Mouse (Mus musculus): ENCODE data around the gene Prss56. TPM values are rescaled to one million over a fixed set of nuclear protein-coding genes. Genes with fewer than 3 reads are reported as not detected.

Prss56 gene
- total RNA-seq, 2 experiments from 2014 or later = not detected

DNA sequence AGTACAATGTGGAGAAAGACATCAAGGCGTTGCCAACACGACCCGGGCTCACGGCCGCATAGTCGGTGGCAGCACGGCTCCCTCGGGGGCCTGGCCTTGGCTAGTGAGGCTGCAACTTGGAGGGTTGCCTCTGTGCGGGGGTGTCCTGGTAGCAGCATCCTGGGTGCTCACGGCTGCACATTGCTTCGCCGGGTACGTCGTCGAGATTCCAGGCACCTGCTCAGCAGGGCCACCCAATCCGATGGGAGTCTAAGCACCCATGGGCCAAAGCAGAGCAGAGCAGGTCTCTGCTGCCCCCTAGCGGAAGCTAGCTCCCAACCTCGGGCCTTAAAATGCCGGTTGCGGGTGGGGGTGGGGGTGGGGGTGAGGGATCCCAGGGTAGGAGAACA, 1.6 kb downstream of the Prss56 start:
- DNase-seq (ENCODE audit: low spot score in 2 of 2) = peak; percentile 41 to 61

DNA sequence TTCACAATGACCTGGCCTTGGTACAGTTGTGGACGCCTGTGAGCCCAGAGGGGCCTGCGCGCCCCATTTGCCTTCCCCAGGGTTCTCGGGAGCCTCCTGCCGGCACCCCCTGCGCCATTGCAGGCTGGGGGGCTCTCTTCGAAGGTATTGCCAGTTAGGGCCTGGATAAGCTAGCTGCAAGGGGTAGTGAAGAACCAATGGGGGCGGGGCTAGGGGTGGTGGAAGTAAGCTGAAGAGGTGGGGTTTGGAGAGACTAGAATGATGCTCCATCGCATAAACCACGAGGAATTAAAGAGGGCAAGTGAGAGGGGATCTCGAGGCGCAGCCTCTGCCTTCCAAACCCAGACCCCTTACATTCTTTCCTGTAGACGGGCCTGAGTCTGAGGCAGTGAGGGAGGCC, 2.4 kb downstream of the Prss56 start:
- no peak for DNase-seq (ENCODE audit: low spot score in 2 of 2)

- DNase-seq (ENCODE audit: low spot score in 2 of 2) = no peak
Measured at GRCm38 (mm10) chr1:87186261-87187036, 3.3 kb downstream of the Prss56 start.

DNA sequence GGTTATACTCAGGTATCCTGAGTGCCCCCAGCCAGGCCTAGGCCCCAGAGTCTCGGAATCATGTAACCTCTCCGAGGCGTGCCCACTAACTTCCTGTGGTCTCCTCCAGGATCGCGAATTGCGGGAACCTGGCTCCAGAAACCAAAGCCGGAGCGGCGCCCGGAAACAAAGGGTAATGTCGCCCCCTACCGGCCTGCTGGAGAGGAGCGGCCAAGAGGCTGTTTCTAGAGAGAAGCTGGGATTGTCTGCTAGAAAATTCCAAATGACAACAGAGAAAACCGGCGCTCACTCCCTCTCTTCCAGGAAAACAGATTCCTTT, 3.9 kb downstream of the Prss56 start:
- DNase-seq (ENCODE audit: low spot score in 2 of 2) = peak; percentile 37 to 45

DNA sequence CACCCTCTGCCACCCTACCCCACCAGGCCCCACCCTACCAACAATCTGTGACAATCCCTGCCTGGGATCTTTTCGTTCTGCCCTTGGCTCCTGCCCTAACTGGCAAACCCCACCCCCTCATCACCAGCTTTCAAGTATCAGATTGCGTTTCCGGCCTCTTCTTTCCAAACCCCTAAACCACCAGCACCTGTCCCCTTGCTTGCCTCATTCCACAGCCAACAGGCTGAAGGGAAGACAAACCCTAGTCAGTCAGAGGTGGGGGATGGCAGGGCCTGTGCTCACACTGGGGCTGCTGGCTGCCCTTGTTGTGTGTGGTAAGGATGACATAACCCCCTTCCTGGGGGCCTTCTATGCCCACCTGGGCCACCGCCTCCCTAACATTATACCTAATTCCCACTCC, 7.3 kb downstream of the Prss56 start, which contains the start of gene Chrnd:
Gene Chrnd, plus strand, starts transcription at position 179 of the 400 bp plus-strand sequence.
- no peak for DNase-seq (ENCODE audit: low spot score in 2 of 2)

DNA sequence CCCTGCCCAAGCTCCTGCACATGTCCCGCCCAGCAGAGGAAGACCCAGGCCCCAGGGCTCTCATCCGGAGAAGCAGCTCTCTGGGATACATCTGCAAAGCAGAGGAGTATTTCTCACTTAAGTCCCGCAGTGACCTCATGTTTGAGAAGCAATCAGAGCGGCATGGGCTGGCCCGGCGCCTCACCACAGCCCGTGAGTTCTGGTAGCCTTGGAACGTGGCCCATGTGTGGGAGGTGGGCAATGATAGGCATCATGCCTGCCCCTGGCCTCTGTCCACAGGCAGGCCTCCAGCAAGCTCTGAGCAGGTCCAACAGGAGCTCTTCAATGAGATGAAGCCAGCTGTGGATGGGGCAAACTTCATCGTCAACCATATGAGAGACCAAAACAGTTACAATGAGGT, 14.2 kb downstream of the Prss56 start:
- no peak for DNase-seq (ENCODE audit: low spot score in 2 of 2)

DNA sequence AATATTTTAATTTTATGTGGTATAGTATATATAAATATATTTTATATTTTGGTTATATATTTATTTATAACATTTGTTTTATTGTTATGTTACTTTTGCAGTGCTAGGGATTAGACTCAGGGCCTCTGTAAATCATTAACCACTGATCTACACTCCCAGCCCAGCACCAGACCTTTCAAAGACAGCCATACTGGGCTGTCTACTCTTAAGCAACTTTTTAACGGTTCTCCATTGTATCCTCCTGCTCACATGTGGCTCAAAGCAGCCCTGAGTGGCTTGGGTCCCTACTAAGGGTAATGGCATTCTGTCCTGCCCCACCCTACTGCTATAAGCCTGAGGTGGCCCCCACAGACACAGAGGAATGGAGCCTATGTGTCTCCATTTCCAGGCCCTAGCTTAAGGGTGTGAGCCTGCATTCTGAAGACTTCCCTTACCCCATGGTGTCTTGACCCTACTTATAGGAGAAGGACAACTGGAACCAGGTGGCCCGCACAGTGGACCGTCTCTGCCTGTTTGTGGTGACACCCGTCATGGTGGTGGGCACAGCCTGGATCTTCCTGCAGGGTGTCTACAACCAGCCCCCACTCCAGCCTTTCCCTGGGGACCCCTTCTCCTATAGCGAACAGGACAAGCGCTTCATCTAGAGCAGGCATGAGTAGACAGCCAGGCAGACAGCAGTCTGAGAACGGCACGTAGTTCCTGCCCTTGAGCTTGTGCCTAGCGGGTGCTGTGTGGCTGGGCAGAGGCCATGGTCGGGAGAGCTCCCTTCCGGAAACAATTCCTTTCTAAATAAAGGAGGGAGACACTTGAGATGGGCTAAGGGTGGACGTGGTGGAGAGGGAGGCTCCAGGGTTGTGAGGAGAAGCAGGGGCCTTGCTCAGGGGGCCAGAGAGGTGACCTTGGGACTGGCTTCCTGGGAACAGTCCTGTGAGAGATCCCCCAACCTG, 15.3 kb downstream of the Prss56 start:
- DNase-seq (ENCODE audit: low spot score in 2 of 2) = no peak

- no peak for DNase-seq (ENCODE audit: low spot score in 2 of 2)
Measured at GRCm38 (mm10) chr1:87200811-87201210, 17.7 kb downstream of the Prss56 start.

GRCm38 (mm10) chr1:87201848-87202247, 18.7 kb downstream of the Prss56 start:
- DNase-seq (ENCODE audit: low spot score in 2 of 2) = no peak

GRCm38 (mm10) chr1:87203779-87204178, 20.7 kb downstream of the Prss56 start:
- DNase-seq (ENCODE audit: low spot score in 2 of 2) = no peak

DNA sequence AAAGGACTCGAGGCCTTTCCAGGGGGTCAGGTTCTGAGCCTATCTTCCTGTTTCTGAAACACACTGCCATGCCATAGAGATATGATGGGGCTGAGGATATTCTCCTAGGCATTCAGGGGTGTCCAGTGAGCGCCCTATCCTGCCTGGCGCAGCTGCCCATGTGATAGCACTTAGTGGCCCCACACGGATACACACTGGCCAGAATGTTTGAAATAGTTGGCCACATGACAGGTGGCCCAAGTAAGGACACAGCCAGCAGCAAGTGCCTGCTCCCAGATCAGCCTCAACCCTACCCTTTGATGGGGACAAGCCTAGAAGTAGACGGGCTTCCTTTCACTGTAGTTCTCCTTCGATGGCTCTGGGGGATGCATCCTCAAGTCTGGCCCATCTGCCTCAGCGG, 21.4 kb downstream of the Prss56 start, which contains the start of gene Chrng:
Gene Chrng, plus strand, starts transcription at position 193 of the 400 bp plus-strand sequence.
- DNase-seq (ENCODE audit: low spot score in 2 of 2) = no peak

GRCm38 (mm10) chr1:87205038-87205437, 21.9 kb downstream of the Prss56 start:
- no peak for DNase-seq (ENCODE audit: low spot score in 2 of 2)

- no peak for DNase-seq (ENCODE audit: low spot score in 2 of 2)
Measured at GRCm38 (mm10) chr1:87205502-87205901, 22.4 kb downstream of the Prss56 start.

DNA sequence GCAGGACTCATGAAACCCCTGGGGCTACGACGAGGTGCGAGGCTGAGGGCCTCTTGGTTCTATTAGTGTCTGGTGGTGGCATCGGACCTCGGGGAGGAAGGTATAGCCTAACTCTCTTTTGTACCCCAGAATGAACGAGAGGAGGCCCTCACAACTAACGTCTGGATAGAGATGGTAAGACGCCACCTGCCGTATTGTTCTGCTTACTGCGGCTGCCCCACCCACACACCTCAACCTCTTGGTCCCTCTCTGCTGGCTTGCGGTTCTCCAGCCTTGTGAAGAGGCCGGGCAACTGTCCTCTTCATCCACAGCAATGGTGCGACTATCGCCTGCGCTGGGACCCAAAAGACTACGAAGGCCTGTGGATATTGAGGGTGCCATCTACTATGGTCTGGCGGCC, 23.2 kb downstream of the Prss56 start:
- DNase-seq (ENCODE audit: low spot score in 2 of 2) = no peak

GRCm38 (mm10) chr1:87211431-87211830, 28.3 kb downstream of the Prss56 start:
- DNase-seq (ENCODE audit: low spot score in 2 of 2) = no peak

DNA sequence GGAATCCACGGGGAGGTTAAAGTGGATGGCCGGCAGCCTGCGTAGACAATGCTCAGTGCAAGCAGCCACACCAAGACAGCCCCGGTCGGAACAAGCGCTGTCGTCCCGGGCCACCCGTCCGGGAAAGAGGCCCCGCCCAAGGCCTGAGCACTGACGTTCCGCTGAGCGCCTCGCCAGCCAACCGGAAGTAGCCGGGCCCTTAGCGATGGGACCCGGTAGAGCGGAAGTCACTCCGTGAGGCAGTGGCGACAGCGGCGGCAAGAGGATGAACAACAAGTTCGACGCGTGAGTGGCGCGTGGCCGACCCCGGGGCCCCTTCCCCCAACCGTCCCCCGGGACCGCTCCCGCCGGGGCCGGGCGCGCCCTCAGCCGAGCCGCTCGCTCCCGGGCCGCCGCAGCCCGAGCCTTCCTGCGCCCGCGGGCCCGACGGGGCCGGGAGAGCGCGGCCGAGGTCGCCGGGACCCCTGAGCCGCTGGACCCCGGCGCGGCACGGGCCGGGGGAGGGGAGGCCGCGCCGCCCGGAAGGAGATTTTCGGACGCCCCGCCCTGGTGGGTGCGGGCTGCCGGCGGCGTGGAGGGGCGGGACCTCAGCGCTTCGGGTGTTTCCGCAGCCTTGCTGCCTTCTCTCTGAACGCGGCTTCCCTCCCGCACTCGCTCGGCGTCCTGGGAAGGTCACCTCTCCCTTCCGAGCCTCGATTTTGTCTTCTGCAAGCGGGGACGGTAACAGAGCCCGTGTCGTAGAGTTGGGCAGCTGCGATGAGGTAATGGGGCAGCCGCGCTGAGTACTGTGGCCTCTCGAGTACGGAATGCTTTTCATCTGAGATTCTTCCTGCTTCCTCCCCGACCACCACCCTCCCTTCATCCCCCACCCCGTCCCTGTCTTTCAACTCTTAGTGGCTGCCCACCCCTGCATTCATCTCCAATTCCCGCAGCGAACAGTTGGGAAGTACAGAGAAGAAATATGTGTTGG, 30.9 kb downstream of the Prss56 start, which contains the start of gene Eif4e2:
Gene Eif4e2, plus strand, starts transcription at position 180 of the 970 bp plus-strand sequence.
- DNase-seq (ENCODE audit: low spot score in 2 of 2) = peak; percentile 86 to 87

- no peak for DNase-seq (ENCODE audit: low spot score in 2 of 2)
Measured at GRCm38 (mm10) chr1:87214748-87215147, 31.6 kb downstream of the Prss56 start.

- DNase-seq (ENCODE audit: low spot score in 2 of 2) = no peak
Measured at GRCm38 (mm10) chr1:87217938-87218337, 34.8 kb downstream of the Prss56 start.

- DNase-seq (ENCODE audit: low spot score in 2 of 2) = no peak
Measured at GRCm38 (mm10) chr1:87225739-87226138, 42.6 kb downstream of the Prss56 start.

DNA sequence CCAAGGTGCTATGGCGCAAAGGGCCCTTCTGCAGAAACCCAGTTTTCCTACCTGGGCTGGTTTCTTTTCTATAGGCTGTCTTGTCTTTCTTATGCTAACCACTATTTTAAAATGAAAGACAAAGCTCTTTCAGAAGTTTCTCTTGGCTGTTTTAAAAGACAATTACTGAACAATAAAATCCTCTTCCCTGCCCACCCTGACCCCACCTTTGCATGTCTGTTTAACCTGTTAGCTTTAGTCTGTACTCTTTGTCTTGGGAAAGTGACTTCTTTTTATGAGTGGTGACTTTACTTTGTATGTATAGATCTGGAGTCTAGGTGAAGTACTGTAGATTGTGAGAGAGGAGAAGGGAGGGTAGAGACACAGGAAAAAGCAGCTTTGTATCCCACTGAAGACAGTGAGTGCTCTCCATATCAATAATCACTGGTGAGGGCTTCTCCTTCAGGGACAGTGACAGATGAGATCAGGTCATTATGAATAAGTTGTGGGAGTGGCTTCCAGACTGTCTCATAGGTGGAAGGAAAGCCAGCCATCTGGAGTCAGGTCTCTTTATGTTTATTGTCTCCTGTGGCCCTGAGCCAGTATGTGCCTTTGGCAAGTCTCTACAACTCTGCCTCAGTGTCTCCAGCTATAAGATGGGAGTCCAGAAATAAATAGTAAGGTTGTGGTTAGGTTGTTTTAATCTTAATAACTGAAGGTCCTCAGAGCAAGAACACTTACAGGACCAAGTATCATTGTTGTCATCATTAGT, 43.5 kb downstream of the Prss56 start:
- DNase-seq (ENCODE audit: low spot score in 2 of 2) = no peak

All from adrenal gland, postnatal 4 days (tissue).